Mouse (Mus musculus) hindbrain, embryonic 10.5 days (tissue): ENCODE results near the gene Cox4i2. TPM values are rescaled to one million over a fixed set of nuclear protein-coding genes. Genes with fewer than 3 reads are reported as not detected.

Source experiments
- DNase-seq: peaks from one replicate; pipeline ENCODE4 v3.0.0-alpha.2; 2017; ENCODE audit warnings: low spot score
- H3K27ac ChIP-seq: fragments of 300-500 bp; sonication (generic); 2 replicates; pipeline ENCODE4 v1.5.1; 2016; ENCODE audit warnings: mild to moderate bottlenecking, moderate library complexity
- H3K27me3 ChIP-seq: fragments of 300-500 bp; sonication (generic); 2 replicates; pipeline ENCODE4 v1.6.1; 2016; ENCODE audit warnings: mild to moderate bottlenecking; ENCODE audit not compliant: poor library complexity, insufficient read depth, severe bottlenecking
- H3K36me3 ChIP-seq: fragments of 300-500 bp; sonication (generic); 2 replicates; pipeline ENCODE4 v1.6.1; 2016; ENCODE audit warnings: mild to moderate bottlenecking, moderate library complexity
- H3K4me1 ChIP-seq: fragments of 300-500 bp; sonication (generic); replicated peaks from 2 replicates; pipeline ENCODE4 v1.6.1; 2016; ENCODE audit warnings: mild to moderate bottlenecking
- H3K4me3 ChIP-seq: fragments of 300-500 bp; sonication (generic); 2 replicates; pipeline ENCODE4 v1.5.1; 2016; ENCODE audit warnings: mild to moderate bottlenecking, moderate library complexity
- H3K9me3 ChIP-seq: fragments of 300-500 bp; sonication (generic); 2 replicates; pipeline ENCODE4 v1.6.1; 2016; ENCODE audit warnings: mild to moderate bottlenecking, moderate library complexity
- WGBS: fragments of 180-500 bp; shearing (Covaris S2); methylation state at CpG from one replicate; pipeline ENCODE4 v1.1.7; 2016; 5-methylcytosine and 5-hydroxymethylcytosine counted together
- polyA plus RNA-seq: library from polyadenylated mRNA; unstranded; fragments of >200 nt; fragmentation: Nextera tagmentation; extraction: Ambion mirVana; gene quantifications from 2 replicates; pipeline ENCODE4 v1.2.1, GENCODE M21; 2016

Cox4i2 gene
- polyA plus RNA-seq, 1 experiment from 2014 or later: 5.0 TPM

DNA sequence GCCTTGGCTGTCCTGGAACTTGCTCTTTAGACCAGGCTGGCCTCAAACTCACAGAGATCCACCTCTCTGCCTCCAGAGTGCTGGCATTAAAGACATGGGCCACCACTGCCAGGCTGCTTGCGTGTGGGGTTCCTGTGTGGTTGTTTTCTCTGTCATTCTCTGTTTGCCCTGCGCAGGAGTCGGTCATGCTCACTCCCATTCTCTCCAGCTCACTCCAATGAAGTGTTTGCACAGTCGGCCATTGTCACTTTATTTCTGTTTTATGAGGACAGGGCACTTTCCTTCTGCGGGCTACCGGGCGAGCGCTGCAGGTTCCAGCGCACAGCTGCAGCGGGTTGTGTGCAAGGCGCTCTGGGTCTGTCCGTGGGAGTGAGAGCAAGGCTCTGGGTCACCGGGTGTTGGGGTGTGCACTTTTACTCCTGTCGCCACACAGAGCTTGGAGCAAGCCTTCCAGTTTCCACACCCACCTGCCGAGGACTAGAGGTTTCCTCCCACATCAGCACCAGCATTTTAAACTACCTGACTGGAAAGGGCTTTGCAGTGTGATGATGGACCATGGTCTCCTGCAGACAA is 28.7 kb upstream of the Cox4i2 start:
- peaks cover 67% of the 10 kb centered on the region for H3K4me1 ChIP-seq
- WGBS: 65% methylated on average over 15 of the region's 15 CpGs
- DNase-seq: no peak
- H3K9me3 ChIP-seq: no peaks in the 10 kb centered on the region
- H3K27me3 ChIP-seq: peaks cover 14% of the 10 kb centered on the region
- H3K27ac ChIP-seq: peak overlapping the region; percentile 90
- no peak overlapping the region for H3K4me3 ChIP-seq
- no peaks in the 10 kb centered on the region for H3K36me3 ChIP-seq

DNA sequence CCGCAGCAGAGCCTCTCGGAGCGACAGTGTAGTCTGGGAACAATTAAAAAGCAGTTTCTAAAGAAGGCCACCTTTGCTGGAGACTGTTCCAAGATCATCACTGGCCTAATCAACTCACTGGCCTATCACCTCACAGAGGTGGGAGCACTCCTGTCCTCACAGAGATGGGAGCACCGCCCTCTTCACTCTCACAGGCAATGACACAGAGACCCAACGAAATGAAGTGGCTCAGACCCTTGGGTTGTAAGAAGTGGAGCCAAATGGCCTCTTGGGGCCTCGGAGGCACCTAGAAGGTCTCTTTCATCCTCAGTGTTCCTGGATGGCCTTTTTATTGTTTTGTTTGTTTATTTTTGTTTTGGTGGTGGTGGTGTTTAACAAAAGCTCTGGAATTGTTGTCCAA is 27.8 kb upstream of the Cox4i2 start:
- peaks cover 73% of the 10 kb centered on the region for H3K4me1 ChIP-seq
- 86% methylated on average over 6 of the region's 6 CpGs for WGBS
- H3K27ac ChIP-seq: peak overlapping the region; percentile 90
- peaks cover 14% of the 10 kb centered on the region for H3K27me3 ChIP-seq
- no peak for DNase-seq
- H3K36me3 ChIP-seq: no peaks in the 10 kb centered on the region
- H3K9me3 ChIP-seq: no peaks in the 10 kb centered on the region
- no peak overlapping the region for H3K4me3 ChIP-seq

DNA sequence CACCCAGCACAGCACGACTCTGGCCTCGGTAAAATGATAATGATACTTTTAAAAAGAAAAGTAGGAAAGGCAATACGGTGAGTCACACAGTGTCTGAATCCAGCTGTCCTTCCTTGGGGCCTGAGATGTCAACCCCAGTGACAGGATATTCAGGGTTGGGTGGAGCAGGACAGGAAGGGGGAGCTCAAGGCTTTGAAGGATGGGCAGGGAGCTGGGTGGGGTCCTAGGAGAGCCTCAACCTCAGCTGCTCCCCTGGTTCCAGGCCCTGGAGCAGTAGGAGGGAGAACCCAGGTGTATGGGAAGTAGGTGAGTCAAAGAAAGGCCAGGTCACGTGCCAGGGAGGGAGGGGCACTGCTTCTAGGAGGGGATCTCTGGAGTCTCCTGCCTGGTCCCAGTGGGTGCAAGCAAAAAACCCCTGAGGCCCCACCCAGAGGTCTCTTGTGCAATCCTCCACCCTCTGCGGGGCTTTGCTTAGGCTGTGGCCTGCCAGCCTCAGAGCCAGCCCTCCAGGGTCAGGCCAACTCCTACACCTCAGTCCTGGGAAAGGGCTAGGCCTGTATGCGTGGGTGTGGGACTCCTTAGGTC is 27.1 kb upstream of the Cox4i2 start:
- Histone ChIP-seq H3K4me1 (peaks cover 78% of the 10 kb centered on the region), H3K27me3 (peaks cover 14% of the 10 kb centered on the region), H3K4me3 (no peak overlapping the region), H3K36me3 (no peaks in the 10 kb centered on the region), H3K27ac (peak overlapping the region; percentile 90), H3K9me3 (no peaks in the 10 kb centered on the region)
- DNase-seq: no peak
- WGBS: 76% methylated on average over 6 of the region's 6 CpGs

DNA sequence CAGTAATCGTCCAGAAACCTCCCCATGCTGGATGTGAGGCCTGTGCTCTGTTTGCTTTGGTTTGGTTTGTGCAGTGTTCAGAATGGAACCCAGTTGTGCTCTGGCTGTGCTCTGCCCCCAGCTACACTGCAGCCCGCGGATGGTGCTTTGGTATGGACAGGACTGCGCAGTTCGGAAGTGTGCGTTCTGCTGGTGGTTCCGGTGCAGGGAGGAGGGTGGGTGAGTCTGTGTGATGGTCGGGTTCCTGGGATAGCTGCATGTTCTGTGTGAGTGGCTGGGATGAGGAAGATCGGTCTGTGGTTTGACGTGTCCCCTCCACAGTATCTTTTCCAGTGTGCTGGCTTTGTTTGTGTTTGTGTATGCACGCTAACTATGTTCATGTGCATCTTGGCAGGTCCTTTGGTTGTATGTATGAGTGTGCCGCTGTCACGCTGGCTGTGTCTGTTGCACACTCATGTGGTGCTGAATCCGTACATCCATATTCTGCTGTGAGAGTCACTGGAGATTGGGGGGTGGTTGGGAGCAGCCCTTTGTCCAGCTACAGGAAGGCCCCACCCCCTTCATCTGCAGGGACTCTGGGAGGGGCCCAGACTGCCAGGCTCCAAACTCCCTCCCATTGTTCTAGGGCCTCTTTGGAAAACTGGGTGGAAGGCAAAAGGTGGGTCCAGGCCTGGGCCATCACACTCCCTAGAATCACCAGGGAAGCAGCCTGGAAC is 26.0 kb upstream of the Cox4i2 start:
- H3K27ac ChIP-seq: peak overlapping the region; percentile 90
- DNase-seq: no peak

DNA sequence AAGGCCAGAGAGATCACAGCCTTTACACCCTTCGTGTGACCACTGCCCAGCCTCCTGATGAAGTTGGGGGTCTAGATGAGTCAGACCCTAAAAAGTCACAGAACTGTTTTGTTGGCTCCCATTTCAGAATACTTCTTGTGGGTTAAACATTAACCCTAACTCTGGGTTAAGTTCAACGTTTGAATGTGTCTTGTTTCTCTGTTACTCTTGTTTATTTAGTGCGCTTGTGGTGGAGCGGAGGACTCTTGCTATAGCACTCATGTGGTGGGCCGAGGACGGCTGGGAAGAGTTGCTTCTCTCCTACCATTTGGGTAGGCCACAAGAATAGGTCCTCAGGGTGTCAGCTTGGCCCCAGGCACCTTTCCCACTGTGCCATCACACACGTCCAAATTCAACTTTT is 25.4 kb upstream of the Cox4i2 start:
- WGBS: 78% methylated on average over 7 of the region's 7 CpGs
- peaks cover 7% of the 10 kb centered on the region; the same call in 1 of the 2 replicates for H3K27me3 ChIP-seq
- H3K4me1 ChIP-seq: peaks cover 92% of the 10 kb centered on the region

More for the DNA sequence above, 26.0 kb upstream of the Cox4i2 start:
- H3K4me3 ChIP-seq: no peak overlapping the region
- no peaks in the 10 kb centered on the region for H3K9me3 ChIP-seq
- peaks cover 88% of the 10 kb centered on the region for H3K4me1 ChIP-seq
- H3K27me3 ChIP-seq: peaks cover 12% of the 10 kb centered on the region
- no peaks in the 10 kb centered on the region for H3K36me3 ChIP-seq
- WGBS: 81% methylated on average over 14 of the region's 14 CpGs

DNA sequence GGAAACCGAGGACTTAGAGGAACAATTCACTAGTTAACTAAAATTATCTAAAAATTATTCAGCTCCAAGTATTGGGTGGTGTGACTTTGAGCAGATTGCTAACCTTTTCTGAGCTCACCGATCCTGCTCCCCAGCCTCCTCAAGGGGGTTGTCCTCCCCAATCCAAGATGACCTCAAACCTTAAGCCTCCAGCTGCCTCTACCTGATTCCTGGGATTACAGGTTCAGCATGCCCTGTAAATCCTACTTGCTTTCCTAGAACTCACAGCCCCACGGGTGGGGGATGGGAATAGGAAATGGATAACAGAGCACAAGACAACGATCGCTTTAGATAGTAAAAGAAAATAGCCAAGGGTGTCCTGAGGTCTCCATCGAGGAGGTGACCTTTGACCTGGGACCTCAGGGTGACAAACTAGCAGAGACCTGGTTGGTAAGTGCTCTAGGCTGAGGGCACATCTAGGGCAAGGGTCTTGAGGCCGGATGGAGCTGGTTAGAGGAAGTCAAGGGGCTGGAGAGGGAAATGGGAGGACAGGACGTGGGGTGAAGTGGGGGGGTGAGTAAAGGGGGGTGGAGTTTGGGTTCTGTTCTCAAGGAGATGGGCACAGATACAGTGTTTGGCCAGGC is 24.8 kb upstream of the Cox4i2 start:
- Histone ChIP-seq H3K36me3 (no peaks in the 10 kb centered on the region), H3K4me3 (0 out of 2 replicates have a peak overlapping the region, but pooled peaks have one; percentile 12), H3K27ac (peak overlapping the region; percentile 90), H3K9me3 (no peaks in the 10 kb centered on the region), H3K4me1 (peaks cover 92% of the 10 kb centered on the region), H3K27me3 (peaks cover 6% of the 10 kb centered on the region; the same call in 1 of the 2 replicates)
- no peak for DNase-seq
- 42% methylated on average over 8 of the region's 8 CpGs for WGBS

More for the DNA sequence above, 25.4 kb upstream of the Cox4i2 start:
- Histone ChIP-seq H3K36me3 (no peaks in the 10 kb centered on the region), H3K4me3 (no peak overlapping the region), H3K9me3 (no peaks in the 10 kb centered on the region), H3K27ac (peak overlapping the region; percentile 90)
- no peak for DNase-seq

DNA sequence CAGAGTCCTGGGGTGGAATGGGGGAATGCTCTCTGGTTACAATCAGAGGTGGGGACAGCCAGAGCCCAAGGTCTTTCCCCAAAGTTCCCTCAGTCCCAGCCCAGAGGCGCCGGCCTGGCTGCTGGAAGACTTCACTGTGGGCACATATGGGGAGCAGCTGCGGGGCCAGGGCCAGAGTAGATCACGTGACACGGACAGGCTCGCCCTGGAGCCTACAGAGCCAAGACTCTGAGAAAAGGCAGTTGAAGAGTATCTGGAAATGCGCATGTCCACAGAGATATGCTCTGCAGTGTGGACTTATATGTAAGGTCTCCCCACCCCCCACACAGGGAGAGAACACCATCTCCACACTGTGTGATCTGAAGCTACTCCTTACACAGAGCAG is 24.3 kb upstream of the Cox4i2 start:
- DNase-seq: peak; percentile 82

DNA sequence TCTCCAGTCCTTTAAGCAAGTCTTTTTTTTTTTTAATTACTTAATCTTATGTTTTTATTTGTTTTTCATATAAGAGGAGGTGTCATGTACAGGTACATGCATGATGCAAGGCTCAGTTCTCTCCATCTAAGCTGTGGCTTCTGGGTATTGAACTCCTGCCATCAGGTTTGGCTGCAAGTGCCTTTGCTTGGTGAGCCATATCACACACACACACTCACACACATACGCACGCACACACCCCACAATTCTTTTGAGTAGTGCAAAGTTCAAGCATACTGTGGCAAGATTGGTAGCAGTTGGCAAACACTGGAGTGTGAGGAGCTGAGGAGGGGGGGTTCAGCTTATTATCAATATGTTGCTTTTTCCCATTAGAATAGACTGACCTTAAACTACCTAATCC is 20.8 kb upstream of the Cox4i2 start:
- H3K27ac ChIP-seq: peak overlapping the region; percentile 95; the same call in 1 of the 2 replicates
- peaks cover 87% of the 10 kb centered on the region for H3K4me1 ChIP-seq
- no peaks in the 10 kb centered on the region for H3K9me3 ChIP-seq
- H3K36me3 ChIP-seq: peaks cover 8% of the 10 kb centered on the region; the same call in 1 of the 2 replicates
- no peak for DNase-seq
- 93% methylated on average over 2 of the region's 2 CpGs for WGBS
- H3K4me3 ChIP-seq: peak overlapping the region; percentile 1; the same call in 1 of the 2 replicates
- no peaks in the 10 kb centered on the region; the same call in 1 of the 2 replicates for H3K27me3 ChIP-seq

More for the DNA sequence above, 24.3 kb upstream of the Cox4i2 start:
- Histone ChIP-seq H3K4me1 (peaks cover 92% of the 10 kb centered on the region), H3K27ac (peak overlapping the region; percentile 90), H3K4me3 (0 out of 2 replicates have a peak overlapping the region, but pooled peaks have one; percentile 12), H3K9me3 (no peaks in the 10 kb centered on the region), H3K36me3 (no peaks in the 10 kb centered on the region), H3K27me3 (peaks cover 6% of the 10 kb centered on the region; the same call in 1 of the 2 replicates)
- WGBS: 35% methylated on average over 7 of the region's 7 CpGs

DNA sequence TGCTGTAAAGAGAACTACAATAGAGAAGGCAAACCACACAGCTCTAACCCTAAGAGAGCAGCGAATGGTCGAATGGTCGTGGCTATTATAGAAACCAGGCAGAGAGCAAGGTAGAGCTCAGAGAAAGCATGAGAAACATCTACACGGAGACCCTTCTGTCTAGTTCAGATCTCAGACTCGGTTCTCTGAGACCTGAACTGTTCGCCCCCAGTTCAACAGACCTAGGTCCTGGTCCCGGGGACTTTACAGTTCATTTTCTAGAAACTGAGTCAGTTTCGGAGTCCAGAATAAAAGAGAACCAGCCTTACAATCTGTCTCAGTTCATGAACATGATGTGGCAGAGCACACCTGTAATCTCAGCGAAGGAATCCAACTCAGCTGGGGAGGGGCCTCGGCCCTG is 19.5 kb upstream of the Cox4i2 start:
- Histone ChIP-seq H3K27me3 (no peaks in the 10 kb centered on the region; the same call in 1 of the 2 replicates), H3K4me1 (peaks cover 89% of the 10 kb centered on the region), H3K27ac (peak overlapping the region; percentile 95), H3K4me3 (peak overlapping the region; percentile 86), H3K36me3 (peaks cover 10% of the 10 kb centered on the region; the same call in 1 of the 2 replicates), H3K9me3 (no peaks in the 10 kb centered on the region)
- WGBS: 11% methylated on average over 10 of the region's 10 CpGs
- DNase-seq: no peak

DNA sequence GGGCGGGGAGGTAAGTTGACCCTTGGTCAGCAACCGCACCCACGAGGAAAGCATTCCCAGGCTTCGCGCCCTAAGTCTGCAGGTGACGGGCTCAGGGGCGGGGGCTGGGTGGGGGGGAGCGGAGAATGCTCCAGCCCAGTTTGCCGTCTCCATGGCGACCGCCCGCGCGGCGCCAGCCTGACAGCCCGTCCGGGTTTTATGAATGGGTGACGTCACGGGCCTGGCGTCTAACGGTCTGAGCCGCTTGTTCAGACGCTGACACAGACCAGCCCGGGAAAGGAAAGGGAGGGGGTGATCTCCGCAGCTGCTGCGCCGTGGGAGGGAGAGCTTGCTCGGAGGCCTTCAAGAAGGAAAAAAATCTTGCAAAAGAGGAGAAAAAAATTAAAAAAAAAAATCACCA is 19.0 kb upstream of the Cox4i2 start:
- peak; percentile 98 for DNase-seq
- no peaks in the 10 kb centered on the region; the same call in 1 of the 2 replicates for H3K27me3 ChIP-seq
- under 1% methylated on average over 28 of the region's 28 CpGs for WGBS
- peak overlapping the region; percentile 86 for H3K4me3 ChIP-seq
- no peaks in the 10 kb centered on the region for H3K9me3 ChIP-seq
- H3K4me1 ChIP-seq: peaks cover 89% of the 10 kb centered on the region
- H3K27ac ChIP-seq: peak overlapping the region; percentile 95
- H3K36me3 ChIP-seq: peaks cover 10% of the 10 kb centered on the region; the same call in 1 of the 2 replicates

DNA sequence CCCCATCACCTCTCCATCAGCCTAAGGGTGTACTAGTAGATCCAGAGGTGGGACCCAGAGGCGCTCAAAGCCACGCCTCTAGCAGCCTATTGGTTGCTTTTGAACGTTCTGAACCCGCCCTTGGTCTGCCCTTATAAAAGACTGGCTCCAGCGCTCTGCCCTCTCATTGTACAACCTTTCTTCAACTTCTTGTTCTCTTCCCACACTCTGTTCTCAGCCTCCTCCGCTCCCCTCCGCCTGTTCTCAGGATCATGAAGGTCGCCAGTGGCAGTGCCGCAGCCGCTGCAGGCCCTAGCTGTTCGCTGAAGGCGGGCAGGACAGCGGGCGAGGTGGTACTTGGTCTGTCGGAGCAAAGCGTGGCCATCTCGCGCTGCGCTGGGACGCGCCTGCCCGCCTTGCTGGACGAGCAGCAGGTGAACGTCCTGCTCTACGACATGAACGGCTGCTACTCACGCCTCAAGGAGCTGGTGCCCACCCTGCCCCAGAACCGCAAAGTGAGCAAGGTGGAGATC is 17.8 kb upstream of the Cox4i2 start, which contains the start of gene Id1:
Gene Id1, plus strand, starts transcription at position 162 of the 512 bp plus-strand sequence.
- under 1% methylated on average over 28 of the region's 28 CpGs for WGBS
- Histone ChIP-seq H3K36me3 (peaks cover 10% of the 10 kb centered on the region; the same call in 1 of the 2 replicates), H3K4me1 (peaks cover 92% of the 10 kb centered on the region), H3K9me3 (no peaks in the 10 kb centered on the region), H3K27me3 (no peaks in the 10 kb centered on the region; the same call in 1 of the 2 replicates), H3K27ac (peak within 1 kb of the TSS; percentile 95), H3K4me3 (peak within 1 kb of the TSS; percentile 86)
- DNase-seq: peak; percentile 92

DNA sequence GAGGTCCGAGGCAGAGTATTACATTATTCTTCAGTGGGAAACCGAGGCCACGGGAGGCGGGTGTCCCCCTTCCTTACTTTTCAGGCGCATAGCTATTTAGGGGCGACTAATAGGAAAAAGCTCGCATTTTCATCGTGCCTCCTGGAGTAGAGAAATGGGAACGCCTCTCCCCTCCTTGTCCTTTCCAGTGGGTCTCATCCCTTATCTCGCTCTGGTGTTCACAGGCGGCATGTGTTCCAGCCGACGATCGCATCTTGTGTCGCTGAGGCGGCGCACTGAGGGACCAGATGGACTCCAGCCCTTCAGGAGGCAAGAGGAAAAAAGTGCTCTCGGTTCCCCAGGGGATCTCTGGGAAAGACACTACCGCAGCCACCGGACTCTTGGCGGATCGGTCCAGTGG is 17.2 kb upstream of the Cox4i2 start:
- Histone ChIP-seq H3K27me3 (no peaks in the 10 kb centered on the region; the same call in 1 of the 2 replicates), H3K9me3 (no peaks in the 10 kb centered on the region), H3K36me3 (peaks cover 10% of the 10 kb centered on the region; the same call in 1 of the 2 replicates), H3K4me1 (peaks cover 94% of the 10 kb centered on the region), H3K27ac (peak overlapping the region; percentile 95), H3K4me3 (peak overlapping the region; percentile 86)
- under 1% methylated on average over 22 of the region's 22 CpGs for WGBS
- DNase-seq: peak; percentile 55
